Mouse (Mus musculus) MEL (cell line): ENCODE data around the gene Otof. TPM values are rescaled to one million over a fixed set of nuclear protein-coding genes. Genes with fewer than 3 reads are reported as not detected.

Experiments used
- DNase-seq: peaks from one replicate; pipeline ENCODE4 v3.0.0; 2011; ENCODE audit warnings: low read depth, low spot score
- H3K27ac ChIP-seq: 2 replicates; pipeline ENCODE4 v1.5.1; 2012; ENCODE audit warnings: low read depth, mild to moderate bottlenecking, control low read depth, low read length, moderate library complexity; ENCODE audit not compliant: control insufficient read depth
- H3K27me3 ChIP-seq, 2 experiments: fragments of 150-350 bp in 1 of 2; sonication (generic) in 1 of 2; 2 replicates each; pipeline ENCODE4 v1.6.1; 2012; ENCODE audit warnings: low read length in 2 of 2, mild to moderate bottlenecking in 2 of 2, improper control_type of control experiment in 1 of 2, moderate library complexity in 1 of 2; ENCODE audit not compliant: insufficient read depth in 2 of 2, control insufficient read depth in 1 of 2
- H3K36me3 ChIP-seq, 2 experiments: 2 replicates each; pipeline ENCODE4 v1.6.1; 2012 to 2014; ENCODE audit warnings: low read length in 2 of 2, improper control_type of control experiment in 1 of 2, inconsistent platforms in 1 of 2, mild to moderate bottlenecking in 1 of 2; ENCODE audit not compliant: insufficient read depth in 2 of 2, control insufficient read depth in 1 of 2
- H3K4me1 ChIP-seq, 2 experiments: fragments of 150-350 bp in 1 of 2; sonication (generic) in 1 of 2; 2 replicates each; pipeline ENCODE4 v1.6.1; 2012; ENCODE audit warnings: low read length in 2 of 2, improper control_type of control experiment in 1 of 2, mild to moderate bottlenecking in 1 of 2; ENCODE audit not compliant: insufficient read depth in 2 of 2, control insufficient read depth in 1 of 2
- H3K4me3 ChIP-seq, 2 experiments: fragments of 150-350 bp in 1 of 2; sonication (generic) in 1 of 2; 2 replicates each; pipeline ENCODE4 v1.5.1; 2012; ENCODE audit warnings: low read depth in 2 of 2, low read length in 2 of 2, mild to moderate bottlenecking in 2 of 2, moderate library complexity in 2 of 2, control low read depth in 1 of 2, improper control_type of control experiment in 1 of 2; ENCODE audit not compliant: control insufficient read depth in 1 of 2, insufficient read depth in 1 of 2
- H3K79me2 ChIP-seq: 2 replicates; pipeline ENCODE4 v1.6.1; 2012; ENCODE audit warnings: mild to moderate bottlenecking, low read length, moderate library complexity; ENCODE audit not compliant: control insufficient read depth, poor library complexity, insufficient read depth
- H3K9ac ChIP-seq: 2 replicates; pipeline ENCODE4 v1.6.1; 2012; ENCODE audit warnings: low read depth, mild to moderate bottlenecking, control low read depth, low read length, moderate library complexity; ENCODE audit not compliant: control insufficient read depth, poor library complexity, severe bottlenecking
- H3K9me3 ChIP-seq: fragments of 150-350 bp; sonication (generic); replicated peaks from 2 replicates; pipeline ENCODE4 v1.6.1; 2012; ENCODE audit warnings: mild to moderate bottlenecking, low read length, improper control_type of control experiment, moderate library complexity; ENCODE audit not compliant: insufficient read depth
- BHLHE40 ChIP-seq: IDR thresholded peaks from 2 replicates; pipeline ENCODE4 v1.6.1; 2012; ENCODE audit warnings: low read depth, mild to moderate bottlenecking, inconsistent platforms, low read length, improper control_type of control experiment, borderline replicate concordance
- CHD1 ChIP-seq: IDR thresholded peaks from 2 replicates; pipeline ENCODE4 v1.6.1; 2012; ENCODE audit warnings: low read depth, mild to moderate bottlenecking, inconsistent platforms, low read length, improper control_type of control experiment
- CTCF ChIP-seq, 3 experiments: IDR thresholded peaks in 2 of 3; conservative IDR thresholded peaks in 1 of 3; 2 replicates each; pipeline ENCODE4 v1.5.1; 2011 to 2012; ENCODE audit warnings: low read length in 3 of 3, low read depth in 2 of 3, mild to moderate bottlenecking in 2 of 3, improper control_type of control experiment in 1 of 3, inconsistent platforms in 1 of 3, mixed read lengths in 1 of 3, moderate library complexity in 1 of 3; ENCODE audit not compliant: control insufficient read depth in 1 of 3, insufficient read depth in 1 of 3, poor library complexity in 1 of 3, severe bottlenecking in 1 of 3
- ELF1 ChIP-seq: IDR thresholded peaks from 2 replicates; pipeline ENCODE4 v1.6.1; 2014; ENCODE audit warnings: low read depth, mild to moderate bottlenecking, inconsistent platforms, low read length, improper control_type of control experiment, moderate library complexity
- GATA1 ChIP-seq: IDR thresholded peaks from 2 replicates; pipeline ENCODE4 v1.6.1; 2011; ENCODE audit warnings: low read depth, low read length, improper control_type of control experiment
- HCFC1 ChIP-seq: IDR thresholded peaks from 2 replicates; pipeline ENCODE4 v1.6.1; 2012; ENCODE audit warnings: low read depth, mild to moderate bottlenecking, inconsistent platforms, low read length, improper control_type of control experiment, moderate library complexity
- JUND ChIP-seq: IDR thresholded peaks from 2 replicates; pipeline ENCODE4 v1.6.1; 2011; ENCODE audit warnings: low read depth, mild to moderate bottlenecking, improper control_type of control experiment, low read length
- KAT2A ChIP-seq: conservative IDR thresholded peaks from 2 replicates; pipeline ENCODE4 v1.6.1; 2012; ENCODE audit warnings: low read depth, low read length, improper control_type of control experiment, inconsistent platforms
- MAFK ChIP-seq: IDR thresholded peaks from 2 replicates; pipeline ENCODE4 v1.6.1; 2011; ENCODE audit warnings: low read depth, mild to moderate bottlenecking, low read length, improper control_type of control experiment, borderline replicate concordance
- MAX ChIP-seq: IDR thresholded peaks from 2 replicates; pipeline ENCODE4 v1.6.1; 2011; ENCODE audit warnings: low read length, improper control_type of control experiment
- MEF2A ChIP-seq: IDR thresholded peaks from 2 replicates; pipeline ENCODE4 v1.6.1; 2014; ENCODE audit warnings: low read depth, mild to moderate bottlenecking, inconsistent platforms, low read length, improper control_type of control experiment; ENCODE audit not compliant: poor library complexity, insufficient replicate concordance, severe bottlenecking; ENCODE audit errors: extremely low read depth
- MXI1 ChIP-seq: IDR thresholded peaks from 2 replicates; pipeline ENCODE4 v1.6.1; 2011; ENCODE audit warnings: mild to moderate bottlenecking, low read depth, low read length, improper control_type of control experiment
- MYB ChIP-seq: IDR thresholded peaks from 2 replicates; pipeline ENCODE4 v1.6.1; 2011; ENCODE audit warnings: mild to moderate bottlenecking, low read depth, low read length, improper control_type of control experiment
- POLR2AphosphoS5 ChIP-seq: IDR thresholded peaks from 2 replicates; pipeline ENCODE4 v1.6.1; 2012; ENCODE audit warnings: low read depth, borderline replicate concordance, mild to moderate bottlenecking, inconsistent platforms, low read length, moderate library complexity, mixed read lengths
- RAD21 ChIP-seq: IDR thresholded peaks from 2 replicates; pipeline ENCODE4 v1.6.1; 2011; ENCODE audit warnings: mild to moderate bottlenecking, low read depth, low read length, improper control_type of control experiment
- RCOR1 ChIP-seq: IDR thresholded peaks from 2 replicates; pipeline ENCODE4 v1.6.1; 2012; ENCODE audit warnings: low read depth, mild to moderate bottlenecking, inconsistent platforms, low read length, improper control_type of control experiment
- TBP ChIP-seq: IDR thresholded peaks from 2 replicates; pipeline ENCODE4 v1.8.0; 2011; ENCODE audit warnings: low read depth, low read length, improper control_type of control experiment
- UBTF ChIP-seq: IDR thresholded peaks from 2 replicates; pipeline ENCODE4 v1.6.1; 2012; ENCODE audit warnings: low read depth, mild to moderate bottlenecking, inconsistent platforms, low read length, improper control_type of control experiment, moderate library complexity, borderline replicate concordance; ENCODE audit not compliant: insufficient read depth
- ZC3H11A ChIP-seq: IDR thresholded peaks from 2 replicates; pipeline ENCODE4 v1.6.1; 2012; ENCODE audit warnings: low read depth, mild to moderate bottlenecking, inconsistent platforms, low read length, improper control_type of control experiment
- ZKSCAN1 ChIP-seq: IDR thresholded peaks from 2 replicates; pipeline ENCODE4 v1.6.1; 2012; ENCODE audit warnings: low read depth, mild to moderate bottlenecking, inconsistent platforms, low read length, improper control_type of control experiment, moderate library complexity
- ZMIZ1 ChIP-seq: IDR thresholded peaks from 2 replicates; pipeline ENCODE4 v1.6.1; 2012; ENCODE audit warnings: low read depth, mild to moderate bottlenecking, inconsistent platforms, low read length, improper control_type of control experiment, moderate library complexity
- ZNF384 ChIP-seq: IDR thresholded peaks from 2 replicates; pipeline ENCODE4 v1.6.1; 2012; ENCODE audit warnings: low read depth, mild to moderate bottlenecking, inconsistent platforms, low read length, improper control_type of control experiment
- polyA plus RNA-seq, 2 experiments: library from polyadenylated mRNA; stranded (reverse) in 1 of 2; unstranded in 1 of 2; fragments of >175 nt in 1 of 2; fragments of >200 nt in 1 of 2; gene quantifications; 2 replicates each; pipeline versions ENCODE4 v1.2.1 to v1.2.4; 2012; ENCODE audit warnings: low replicate concordance in 2 of 2, low read depth in 1 of 2; ENCODE audit not compliant: insufficient read length in 2 of 2, insufficient read depth in 1 of 2, missing spikeins in 1 of 2
- total RNA-seq: library from RNA; depleted of rRNA; stranded (reverse); fragments of 300-350 nt; gene quantifications from 2 replicates; pipeline ENCODE4 v1.2.3, GENCODE M21; 2012

Otof gene
- total and polyA plus RNA-seq, 3 experiments: 0.01 TPM; not detected in 2

DNA sequence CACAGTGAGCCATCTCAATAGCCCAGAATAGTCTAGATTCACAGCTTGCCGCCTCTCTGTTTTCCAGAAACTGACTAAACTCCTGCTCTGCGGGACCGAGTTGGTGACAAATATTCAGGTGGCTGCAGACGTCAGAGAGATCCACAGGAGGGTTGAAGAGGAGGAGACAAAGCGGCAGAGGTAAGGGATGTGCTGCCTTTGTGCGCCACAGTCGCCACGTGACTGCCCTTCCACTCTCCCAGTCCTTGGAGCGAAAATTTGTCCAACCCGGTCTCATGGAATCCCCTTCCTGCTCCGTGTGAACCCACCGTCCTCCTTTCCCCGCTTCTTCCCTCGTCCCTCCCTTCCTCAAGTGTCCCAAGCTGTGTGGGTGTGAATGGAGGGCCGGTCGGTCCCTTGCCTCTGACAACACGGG lies 119.1 kb downstream of the Otof start:
- no peaks in the 10 kb centered on the region for H3K4me1 ChIP-seq
- no peak overlapping the region for H3K27ac ChIP-seq
- H3K27me3 ChIP-seq: peaks cover 0 to 3% of the 10 kb centered on the region in 2 experiments; a peak in 1 of 4 replicates
- no peak overlapping the region for H3K9ac ChIP-seq
- H3K9me3 ChIP-seq: no peaks in the 10 kb centered on the region
- TF ChIP-seq HCFC1: no peak
- TF ChIP-seq GATA1: no peak
- TF ChIP-seq MEF2A: no peak
- TF ChIP-seq ZC3H11A: no peak
- TF ChIP-seq MYB: no peak
- TF ChIP-seq TBP: no peak
- no peak for TF ChIP-seq RAD21
- TF ChIP-seq CHD1: no peak
- TF ChIP-seq CTCF (IDR thresholded peaks at IDR 0.05 in 2 of 3, conservative IDR thresholded peaks at IDR 0.05 in 1 of 3; ENCODE audit: control insufficient read depth in 1 of 3, insufficient read depth in 1 of 3, low read depth in 2 of 3, low read length in 3 of 3, poor library complexity in 1 of 3, severe bottlenecking in 1 of 3): no peak
- TF ChIP-seq RCOR1: no peak
- TF ChIP-seq POLR2AphosphoS5: no peak
- no peak for TF ChIP-seq ZNF384
- no peak for TF ChIP-seq BHLHE40
- TF ChIP-seq ZKSCAN1: no peak
- TF ChIP-seq ELF1: no peak
- no peak for TF ChIP-seq UBTF
- TF ChIP-seq ZMIZ1: no peak
- TF ChIP-seq KAT2A: no peak
- TF ChIP-seq MAX: no peak
- no peak for TF ChIP-seq MAFK
- H3K79me2 ChIP-seq: no peaks in the 10 kb centered on the region
- DNase-seq: no peak
- H3K36me3 ChIP-seq: no peaks in the 10 kb centered on the region
- no peak overlapping the region for H3K4me3 ChIP-seq

DNA sequence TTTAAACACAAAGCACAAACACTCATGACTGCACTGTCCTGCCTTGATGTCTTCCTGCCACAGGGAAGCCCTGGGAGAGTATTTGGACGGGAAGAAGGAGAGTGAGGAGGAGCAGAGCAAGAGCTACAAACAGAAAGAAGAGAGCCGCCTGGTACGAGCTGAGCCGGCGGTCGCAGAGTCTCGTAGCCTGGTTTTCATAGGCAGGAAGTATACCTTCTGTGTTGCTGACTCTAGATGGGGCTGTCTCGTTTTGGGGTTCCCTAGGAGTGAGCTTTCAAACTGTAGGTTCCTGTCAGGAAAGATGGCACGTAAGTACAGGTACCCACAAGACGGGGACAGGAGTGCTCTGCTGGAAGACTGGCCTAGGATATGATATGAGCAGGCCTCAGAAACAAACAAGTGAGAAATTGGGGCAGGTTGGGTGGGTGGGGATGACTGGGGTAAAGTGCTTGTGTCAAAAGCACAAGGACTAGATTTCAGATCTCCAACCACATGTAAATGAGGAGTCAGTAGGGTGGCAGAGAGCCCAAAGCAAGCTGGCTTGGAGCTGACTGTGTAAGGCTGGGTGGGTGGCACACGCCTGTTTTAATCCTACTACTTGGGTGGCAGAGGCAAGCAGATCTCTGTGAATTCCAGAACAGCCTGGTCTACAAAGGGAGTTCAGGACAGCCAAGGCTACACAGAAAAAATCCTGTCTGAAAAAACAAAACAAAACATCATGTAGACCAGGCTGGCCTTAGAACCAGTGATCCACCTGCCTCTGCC lies 119.9 kb downstream of the Otof start:
- no peak for DNase-seq
- Histone ChIP-seq H3K27me3 (peaks cover 0 to 2% of the 10 kb centered on the region in 2 experiments; a peak in 1 of 4 replicates), H3K36me3 (no peaks in the 10 kb centered on the region), H3K4me3 (no peak overlapping the region), H3K9ac (no peak overlapping the region), H3K4me1 (no peaks in the 10 kb centered on the region), H3K9me3 (no peaks in the 10 kb centered on the region), H3K27ac (no peak overlapping the region), H3K79me2 (no peaks in the 10 kb centered on the region)
- TF ChIP-seq JUND (0 out of 2 replicates have a peak, but pooled peaks have one; percentile 16), MXI1 (no peak), ZKSCAN1 (no peak)
